Mouse (Mus musculus) E14TG2a.4 (cell line): ENCODE data around the gene Nemf.

Experiments
- CTCF ChIP-seq: conservative IDR thresholded peaks from 2 replicates; pipeline ENCODE4 v1.5.1; 2014; ENCODE audit warnings: low read length
- NANOG ChIP-seq: IDR thresholded peaks from 2 replicates; pipeline ENCODE4 v1.6.1; 2014; ENCODE audit warnings: borderline replicate concordance, low read length, mixed read lengths
- POU5F1 ChIP-seq: IDR thresholded peaks from 2 replicates; pipeline ENCODE4 v1.6.1; 2014; ENCODE audit warnings: low read length, borderline replicate concordance

DNA sequence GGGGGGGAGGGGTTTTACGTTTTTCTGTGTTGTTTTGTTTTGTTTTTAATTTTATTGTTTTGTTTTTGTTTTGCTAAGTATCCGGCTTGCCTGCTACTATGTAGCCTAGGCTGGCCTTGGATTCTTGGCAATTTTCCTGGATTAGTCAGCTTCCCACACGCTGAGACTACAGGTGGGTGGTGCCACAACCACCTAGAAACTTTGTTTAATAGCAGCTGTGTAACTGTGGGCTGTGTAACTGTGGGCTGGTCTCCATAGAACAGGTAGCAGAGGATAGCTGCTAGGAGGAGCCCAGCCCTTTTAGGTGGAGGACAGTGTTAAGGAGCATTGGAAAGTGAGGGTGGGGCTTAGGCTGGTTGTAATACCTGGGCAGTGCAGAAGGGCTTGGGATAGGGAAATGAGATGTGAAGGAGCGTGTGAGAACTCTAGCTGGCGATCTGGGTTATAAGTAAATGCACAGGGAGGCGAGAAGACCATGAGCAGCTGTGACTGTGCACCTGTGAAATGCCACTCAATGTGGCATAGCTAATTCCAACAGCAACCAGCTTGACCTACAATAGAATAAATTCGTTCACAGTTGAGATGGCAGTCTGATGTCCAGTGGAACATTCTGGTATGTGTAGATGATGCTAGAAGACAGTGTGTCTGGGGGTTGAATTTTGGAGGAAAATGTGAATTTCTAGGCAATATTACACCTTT lies 33.2 kb upstream of the Nemf start:
- TF ChIP-seq CTCF (no peak), POU5F1 (no peak), NANOG (no peak)
